Mouse (Mus musculus): ENCODE data around the gene Slc46a3. TPM values are rescaled to one million over a fixed set of nuclear protein-coding genes. Genes with fewer than 3 reads are reported as not detected.
A peak's percentile ranks its signal among the peaks of the same experiment; 100 is the strongest.
"Not testable (repeated sequence)": the region's sequence is repeated elsewhere in the genome, so short reads cannot be mapped to it uniquely, and the experiment has no call there.

Gene Slc46a3
- polyA plus RNA-seq, 1 experiment from 2014 or later = 2.5 TPM

DNA sequence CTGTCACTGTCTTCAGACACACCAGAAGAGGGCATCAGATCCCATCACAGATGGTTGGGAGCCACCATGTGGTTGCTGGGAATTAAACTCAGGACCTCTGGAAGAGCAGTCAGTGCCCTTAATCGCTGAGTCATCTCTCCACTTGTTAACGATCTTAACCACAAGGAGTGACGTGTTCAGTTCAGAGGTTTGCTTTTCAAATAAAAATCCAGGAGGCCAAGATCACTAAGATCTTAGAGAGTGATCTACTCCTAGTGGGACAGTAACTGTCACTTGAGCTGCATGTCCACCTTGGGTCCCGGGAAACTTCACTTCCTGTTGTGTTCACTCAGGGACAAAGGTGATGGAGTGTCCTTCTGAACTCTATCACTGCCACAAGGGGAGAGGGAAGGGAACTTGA is 1.9 kb upstream of the Slc46a3 start:
- not testable (repeated sequence) for H3K27ac ChIP-seq (ENCODE audit: low read length); H3K9me3 ChIP-seq (ENCODE audit: low read length); H3K27me3 ChIP-seq (ENCODE audit: insufficient read depth, low read length); H3K4me3 ChIP-seq (ENCODE audit: low read length); H3K4me2 ChIP-seq (replicated peaks; ENCODE audit: low read depth, low read length); ATAC-seq (ENCODE audit: low FRiP score, low TSS enrichment); H3K9ac ChIP-seq (replicated peaks; ENCODE audit: low read length); H3K36me3 ChIP-seq (ENCODE audit: insufficient read depth, low read length); H3K4me1 ChIP-seq (ENCODE audit: insufficient read depth, low read length)
- WGBS = 71% methylated on average over 4 of the region's 4 CpGs

DNA sequence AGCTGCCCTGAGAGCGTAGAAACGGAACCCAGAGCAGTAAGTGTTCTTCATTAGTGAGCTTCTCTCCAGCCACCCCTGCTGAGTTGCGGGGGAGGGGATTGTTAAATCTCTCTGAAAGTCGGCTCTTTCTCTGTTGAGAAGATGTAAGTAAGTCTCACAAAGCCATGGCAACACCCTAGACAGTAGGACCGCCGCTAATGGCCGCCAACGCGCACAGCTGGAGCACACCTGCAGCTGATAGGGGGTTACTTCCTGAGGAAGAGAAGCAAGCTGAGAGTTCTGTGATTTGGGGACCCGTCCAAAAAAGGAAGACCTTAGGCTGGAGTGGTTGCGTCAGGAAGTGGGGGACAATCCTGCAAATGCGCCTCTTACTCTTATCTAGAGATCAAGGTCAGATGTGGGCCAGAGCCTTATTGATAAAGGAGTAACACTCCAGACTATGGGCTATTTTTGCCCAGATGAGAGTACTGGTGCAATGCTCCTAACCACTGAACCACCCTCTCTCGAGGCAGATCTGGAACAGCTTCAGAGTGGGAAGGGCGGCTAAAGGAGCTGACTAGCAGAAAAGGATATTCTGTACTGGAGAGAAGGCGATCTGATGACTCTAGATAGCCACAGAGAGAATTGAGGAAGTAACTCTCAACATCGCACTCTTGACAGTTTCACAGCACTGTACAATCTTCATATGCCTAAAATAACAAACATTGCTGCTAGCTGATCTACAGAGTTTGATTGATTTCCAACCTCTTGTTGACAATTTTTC is 1.0 kb upstream of the Slc46a3 start:
- Histone ChIP-seq H3K27ac (ENCODE audit: low read length) (no peak overlapping the region), H3K27me3 (ENCODE audit: insufficient read depth, low read length) (no peaks in the 10 kb centered on the region), H3K4me3 (ENCODE audit: low read length) (peak overlapping the region; percentile 76), H3K9me3 (ENCODE audit: low read length) (no peaks in the 10 kb centered on the region), H3K36me3 (ENCODE audit: insufficient read depth, low read length) (no peaks in the 10 kb centered on the region), H3K9ac (replicated peaks; ENCODE audit: low read length) (no peak overlapping the region), H3K4me2 (replicated peaks; ENCODE audit: low read depth, low read length) (peak overlapping the region; percentile 97), H3K4me1 (ENCODE audit: insufficient read depth, low read length) (peaks cover 4% of the 10 kb centered on the region; the same call in 1 of the 2 replicates)
- 26% methylated on average over 16 of the region's 16 CpGs for WGBS
- peak; percentile 21; the same call in 1 of the 2 replicates for ATAC-seq (ENCODE audit: low FRiP score, low TSS enrichment)

DNA sequence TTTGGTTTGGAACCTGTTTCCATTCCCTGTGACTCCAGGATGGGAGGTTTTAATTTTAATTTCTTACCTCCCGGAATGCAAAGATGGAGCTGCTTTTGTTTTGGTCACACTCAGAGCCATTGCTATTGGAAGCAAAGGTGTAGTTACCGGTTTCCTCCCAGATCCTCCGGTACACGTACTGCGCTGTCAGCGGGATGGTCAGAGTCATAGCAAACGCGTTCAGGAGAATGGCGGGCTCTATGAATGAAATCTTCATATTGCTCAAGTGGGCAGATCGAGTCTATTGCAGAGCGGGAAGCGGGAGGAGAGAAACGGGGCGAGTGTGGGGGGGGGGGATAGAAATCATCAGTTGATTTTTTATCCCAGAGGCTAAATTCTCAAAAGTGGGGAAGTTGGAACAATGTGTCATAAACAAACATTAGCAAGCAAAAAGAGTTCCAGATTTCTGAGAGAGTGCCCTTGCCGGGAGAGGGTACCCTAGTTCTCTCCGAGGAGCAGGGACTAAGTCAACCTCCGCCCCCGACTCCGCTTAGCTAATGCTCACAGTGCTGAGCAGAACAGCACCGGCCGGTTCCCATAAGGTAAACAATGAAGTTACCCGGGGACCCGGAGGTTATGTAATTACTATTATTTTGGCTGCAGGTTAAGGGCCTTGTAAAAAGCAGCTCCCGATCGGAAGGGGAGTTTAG is 705 bp downstream of the Slc46a3 start:
- Histone ChIP-seq H3K27me3 (ENCODE audit: insufficient read depth, low read length) (no peaks in the 10 kb centered on the region), H3K4me2 (replicated peaks; ENCODE audit: low read depth, low read length) (peak overlapping the region; percentile 97), H3K27ac (ENCODE audit: low read length) (no peak overlapping the region), H3K4me1 (ENCODE audit: insufficient read depth, low read length) (peaks cover 4% of the 10 kb centered on the region; the same call in 1 of the 2 replicates), H3K9me3 (ENCODE audit: low read length) (no peaks in the 10 kb centered on the region), H3K9ac (replicated peaks; ENCODE audit: low read length) (peak overlapping the region; percentile 74), H3K4me3 (ENCODE audit: low read length) (peak overlapping the region; percentile 76), H3K36me3 (ENCODE audit: insufficient read depth, low read length) (no peaks in the 10 kb centered on the region)
- ATAC-seq (ENCODE audit: low FRiP score, low TSS enrichment) = peak; percentile 35
- WGBS = 2% methylated on average over 25 of the region's 25 CpGs

DNA sequence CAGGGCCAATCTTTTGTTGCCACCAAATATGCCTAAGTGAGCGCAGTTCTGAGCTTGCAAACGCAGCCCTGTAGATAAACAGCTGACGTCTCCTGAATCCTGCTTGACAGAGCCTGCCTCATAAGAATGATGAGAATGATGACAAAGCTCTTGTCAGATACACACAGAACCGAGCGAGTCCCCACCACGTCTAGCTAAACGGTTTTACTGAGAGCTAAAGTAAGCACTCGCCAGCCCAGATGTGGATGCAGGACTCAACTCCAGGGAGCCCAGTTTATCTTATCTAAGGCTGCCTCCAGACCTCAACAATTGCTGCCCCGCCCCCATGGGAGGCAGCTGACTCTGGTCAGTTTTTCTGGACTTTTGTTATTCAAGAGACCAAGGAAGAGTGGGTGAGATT is 1.5 kb downstream of the Slc46a3 start:
- no peak overlapping the region for H3K4me2 ChIP-seq (replicated peaks; ENCODE audit: low read depth, low read length)
- 28% methylated on average over 9 of the region's 9 CpGs for WGBS

DNA sequence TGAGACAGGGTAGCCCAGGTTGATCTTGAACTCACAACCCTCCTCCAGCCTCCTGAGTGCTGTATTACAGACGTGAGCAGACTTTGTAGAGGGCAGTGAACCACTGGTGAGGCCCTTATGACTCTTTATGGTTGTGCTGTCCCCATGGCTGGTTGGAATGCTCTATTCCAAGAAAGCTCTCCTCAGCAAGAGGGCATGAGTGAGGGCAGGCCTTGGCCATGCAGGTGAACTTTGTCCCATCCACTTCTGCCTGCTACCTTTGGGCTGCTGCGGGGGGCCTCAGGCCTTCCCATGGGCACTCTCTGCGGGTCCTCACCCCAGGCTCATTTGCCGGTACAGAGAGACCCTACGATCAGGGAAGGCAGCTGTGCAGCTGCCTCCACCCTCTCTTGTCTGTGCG is 1.9 kb downstream of the Slc46a3 start:
- Histone ChIP-seq H3K27me3 (ENCODE audit: insufficient read depth, low read length) (no peaks in the 10 kb centered on the region), H3K4me2 (replicated peaks; ENCODE audit: low read depth, low read length) (no peak overlapping the region), H3K36me3 (ENCODE audit: insufficient read depth, low read length) (no peaks in the 10 kb centered on the region), H3K9ac (replicated peaks; ENCODE audit: low read length) (no peak overlapping the region), H3K9me3 (ENCODE audit: low read length) (no peaks in the 10 kb centered on the region), H3K4me1 (ENCODE audit: insufficient read depth, low read length) (peaks cover 4% of the 10 kb centered on the region; the same call in 1 of the 2 replicates), H3K27ac (ENCODE audit: low read length) (no peak overlapping the region), H3K4me3 (ENCODE audit: low read length) (no peak overlapping the region)
- 33% methylated on average over 6 of the region's 6 CpGs for WGBS
- no peak for ATAC-seq (ENCODE audit: low FRiP score, low TSS enrichment)

More for the DNA sequence above, 1.5 kb downstream of the Slc46a3 start:
- Histone ChIP-seq H3K27me3 (ENCODE audit: insufficient read depth, low read length) (no peaks in the 10 kb centered on the region), H3K9me3 (ENCODE audit: low read length) (no peaks in the 10 kb centered on the region), H3K9ac (replicated peaks; ENCODE audit: low read length) (no peak overlapping the region), H3K27ac (ENCODE audit: low read length) (no peak overlapping the region), H3K4me1 (ENCODE audit: insufficient read depth, low read length) (peaks cover 4% of the 10 kb centered on the region; the same call in 1 of the 2 replicates), H3K36me3 (ENCODE audit: insufficient read depth, low read length) (no peaks in the 10 kb centered on the region), H3K4me3 (ENCODE audit: low read length) (no peak overlapping the region)
- no peak for ATAC-seq (ENCODE audit: low FRiP score, low TSS enrichment)

DNA sequence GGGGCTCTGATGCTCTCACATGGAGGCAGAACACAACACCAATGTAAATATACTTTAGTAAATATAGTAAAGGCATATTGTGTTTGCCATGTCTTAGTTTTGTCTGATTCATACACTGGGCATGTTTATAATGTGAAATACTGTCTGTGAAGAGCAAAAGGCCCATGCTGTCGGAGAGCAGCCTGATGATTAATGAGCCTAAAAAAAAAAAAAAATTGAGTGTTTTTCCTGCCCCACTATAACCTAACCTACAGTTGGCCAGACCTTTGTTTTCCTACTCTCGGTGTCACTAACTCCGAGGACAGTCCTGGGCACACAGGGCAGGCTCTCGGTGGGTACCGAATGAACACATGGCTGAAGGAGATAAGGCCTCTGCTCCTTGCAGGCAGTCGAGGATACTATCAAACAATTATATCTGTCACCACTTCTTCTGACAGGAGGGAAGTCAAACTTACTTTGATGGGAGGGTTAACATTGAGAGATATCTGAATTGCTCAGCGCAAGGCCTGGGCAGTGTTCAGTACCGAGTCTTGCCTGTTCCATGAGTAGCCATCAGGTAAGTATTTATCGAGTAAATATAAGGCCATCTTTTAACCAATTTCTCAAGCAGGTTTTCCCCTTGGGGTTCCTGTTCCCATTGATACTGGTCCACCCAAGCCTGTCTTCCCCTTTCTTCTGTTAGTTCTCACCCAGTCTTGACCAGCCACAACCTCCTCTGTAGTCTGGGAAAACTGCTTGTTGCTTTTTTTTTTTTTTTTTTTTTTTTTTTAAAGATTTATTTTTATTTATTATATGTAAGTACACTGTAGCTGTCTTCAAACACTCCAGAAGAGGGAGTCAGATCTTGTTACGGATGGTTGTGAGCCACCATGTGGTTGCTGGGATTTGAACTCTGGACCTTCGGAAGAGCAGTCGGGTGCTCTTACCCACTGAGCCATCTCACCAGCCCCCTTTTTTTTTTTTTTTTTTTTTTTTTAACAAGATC is 6.0 kb downstream of the Slc46a3 start:
- Histone ChIP-seq H3K4me2 (replicated peaks; ENCODE audit: low read depth, low read length) (no peak overlapping the region), H3K9ac (replicated peaks; ENCODE audit: low read length) (no peak overlapping the region), H3K4me3 (ENCODE audit: low read length) (no peak overlapping the region), H3K27ac (ENCODE audit: low read length) (no peak overlapping the region), H3K9me3 (ENCODE audit: low read length) (no peaks in the 10 kb centered on the region), H3K4me1 (ENCODE audit: insufficient read depth, low read length) (no peaks in the 10 kb centered on the region), H3K27me3 (ENCODE audit: insufficient read depth, low read length) (no peaks in the 10 kb centered on the region), H3K36me3 (ENCODE audit: insufficient read depth, low read length) (no peaks in the 10 kb centered on the region)
- 76% methylated on average over 9 of the region's 12 CpGs for WGBS
- ATAC-seq (ENCODE audit: low FRiP score, low TSS enrichment) = no peak

DNA sequence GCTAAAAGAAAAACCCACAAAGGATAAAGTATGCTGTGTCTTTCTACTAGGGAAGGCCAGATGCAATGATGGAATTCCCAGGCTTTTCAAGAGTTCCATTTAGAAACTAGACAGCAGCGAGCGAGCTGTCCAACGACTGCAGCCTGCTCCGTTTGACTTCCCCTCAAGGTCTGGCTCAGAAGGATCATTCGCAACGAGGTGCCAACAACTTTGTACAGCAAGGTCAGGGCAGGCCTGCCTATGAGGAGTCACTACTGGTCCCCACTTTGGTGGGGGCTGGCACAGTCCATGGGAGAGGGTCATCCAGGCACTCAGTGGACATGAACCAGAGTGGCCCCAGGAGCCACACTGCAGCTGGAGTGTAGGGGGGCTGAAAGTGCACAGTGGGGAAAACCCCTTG is 11.0 kb downstream of the Slc46a3 start:
- no peaks in the 10 kb centered on the region for H3K4me1 ChIP-seq (ENCODE audit: insufficient read depth, low read length)
- peaks cover 23% of the 10 kb centered on the region for H3K36me3 ChIP-seq (ENCODE audit: insufficient read depth, low read length)
- 61% methylated on average over 6 of the region's 6 CpGs for whole genome bisulfite sequencing
- H3K27me3 ChIP-seq (ENCODE audit: insufficient read depth, low read length) = no peaks in the 10 kb centered on the region
- H3K4me2 ChIP-seq (replicated peaks; ENCODE audit: low read depth, low read length) = no peak overlapping the region
- no peaks in the 10 kb centered on the region for H3K9me3 ChIP-seq (ENCODE audit: low read length)
- no peak overlapping the region for H3K4me3 ChIP-seq (ENCODE audit: low read length)
- no peak overlapping the region for H3K27ac ChIP-seq (ENCODE audit: low read length)
- no peak overlapping the region for H3K9ac ChIP-seq (replicated peaks; ENCODE audit: low read length)
- no peak for ATAC-seq (ENCODE audit: low FRiP score, low TSS enrichment)

DNA sequence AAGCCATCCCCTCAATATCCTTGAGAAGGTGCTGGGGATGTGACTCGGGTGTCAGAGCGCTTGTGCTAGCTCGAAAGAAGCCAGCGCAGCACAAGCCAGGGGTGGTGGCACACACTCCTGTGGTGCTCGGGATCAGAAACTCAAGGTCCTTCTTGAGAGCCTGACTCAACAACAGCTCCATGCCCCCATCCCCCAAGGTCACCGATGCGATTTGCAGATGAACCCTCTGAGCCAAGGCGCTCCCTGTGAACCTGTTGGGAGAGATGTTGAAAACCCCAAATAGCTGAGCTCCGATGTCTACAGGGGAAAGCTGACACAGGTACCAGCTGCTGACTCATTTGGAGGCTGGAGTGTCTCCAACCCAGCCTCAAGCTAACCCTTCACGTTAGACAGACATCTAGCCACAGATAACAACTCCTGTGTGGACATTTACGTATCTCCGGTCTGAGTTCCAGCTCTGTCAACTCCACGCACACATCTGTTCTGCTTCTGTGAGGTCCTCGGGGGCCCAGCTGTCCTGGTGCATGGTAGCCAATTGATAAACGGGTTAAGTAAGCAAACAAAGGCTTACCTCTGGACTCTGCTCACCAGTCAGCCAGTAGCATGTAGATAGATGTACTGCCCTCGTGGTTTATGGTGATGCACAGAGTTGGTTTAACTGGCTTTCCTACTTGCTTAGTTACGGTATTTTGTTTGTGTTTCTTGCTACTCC is 14.5 kb downstream of the Slc46a3 start:
- WGBS = 91% methylated on average over 17 of the region's 17 CpGs
- no peak for ATAC-seq (ENCODE audit: low FRiP score, low TSS enrichment)

DNA sequence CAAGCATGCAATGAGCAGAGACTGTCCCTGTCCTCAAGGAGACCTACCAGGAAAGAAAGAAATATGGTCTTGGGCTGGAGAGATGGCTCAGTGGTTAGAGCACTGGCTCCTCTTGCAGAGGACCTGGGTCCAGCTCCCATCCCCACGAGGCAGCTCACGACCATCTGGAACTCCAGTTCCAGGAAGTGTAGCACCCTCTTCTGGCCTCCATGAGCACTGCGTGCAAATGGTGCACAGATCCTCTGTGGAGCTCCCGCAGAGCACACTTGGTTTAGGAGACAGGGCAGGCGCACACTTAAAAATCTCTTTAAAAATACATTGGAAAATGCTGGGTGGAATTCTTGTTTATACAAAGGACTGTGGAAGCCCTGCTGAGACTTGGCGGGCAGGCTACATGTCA is 17.1 kb downstream of the Slc46a3 start:
- Histone ChIP-seq H3K9ac (replicated peaks; ENCODE audit: low read length) (no peak overlapping the region), H3K9me3 (ENCODE audit: low read length) (no peaks in the 10 kb centered on the region; the same call in 1 of the 2 replicates), H3K4me3 (ENCODE audit: low read length) (no peak overlapping the region), H3K27me3 (ENCODE audit: insufficient read depth, low read length) (no peaks in the 10 kb centered on the region), H3K4me1 (ENCODE audit: insufficient read depth, low read length) (no peaks in the 10 kb centered on the region), H3K4me2 (replicated peaks; ENCODE audit: low read depth, low read length) (no peak overlapping the region), H3K27ac (ENCODE audit: low read length) (no peak overlapping the region), H3K36me3 (ENCODE audit: insufficient read depth, low read length) (peaks cover 77% of the 10 kb centered on the region)
- 88% methylated on average over 6 of the region's 6 CpGs for WGBS
- no peak for ATAC-seq (ENCODE audit: low FRiP score, low TSS enrichment)

More for the DNA sequence above, 14.5 kb downstream of the Slc46a3 start:
- H3K4me3 ChIP-seq (ENCODE audit: low read length) = no peak overlapping the region
- H3K36me3 ChIP-seq (ENCODE audit: insufficient read depth, low read length) = peaks cover 54% of the 10 kb centered on the region
- H3K4me1 ChIP-seq (ENCODE audit: insufficient read depth, low read length) = no peaks in the 10 kb centered on the region
- H3K9ac ChIP-seq (replicated peaks; ENCODE audit: low read length) = no peak overlapping the region
- H3K9me3 ChIP-seq (ENCODE audit: low read length) = no peaks in the 10 kb centered on the region; the same call in 1 of the 2 replicates
- H3K27me3 ChIP-seq (ENCODE audit: insufficient read depth, low read length) = no peaks in the 10 kb centered on the region
- H3K4me2 ChIP-seq (replicated peaks; ENCODE audit: low read depth, low read length) = no peak overlapping the region
- H3K27ac ChIP-seq (ENCODE audit: low read length) = no peak overlapping the region
